Mouse (Mus musculus) cerebellum, adult 18-20 months (tissue): ENCODE results near the gene Rrbp1.

Experiments used
- DNase-seq, 2 experiments: peaks; one replicate each; pipeline ENCODE4 v3.0.0; 2021

Gene Rrbp1

DNA sequence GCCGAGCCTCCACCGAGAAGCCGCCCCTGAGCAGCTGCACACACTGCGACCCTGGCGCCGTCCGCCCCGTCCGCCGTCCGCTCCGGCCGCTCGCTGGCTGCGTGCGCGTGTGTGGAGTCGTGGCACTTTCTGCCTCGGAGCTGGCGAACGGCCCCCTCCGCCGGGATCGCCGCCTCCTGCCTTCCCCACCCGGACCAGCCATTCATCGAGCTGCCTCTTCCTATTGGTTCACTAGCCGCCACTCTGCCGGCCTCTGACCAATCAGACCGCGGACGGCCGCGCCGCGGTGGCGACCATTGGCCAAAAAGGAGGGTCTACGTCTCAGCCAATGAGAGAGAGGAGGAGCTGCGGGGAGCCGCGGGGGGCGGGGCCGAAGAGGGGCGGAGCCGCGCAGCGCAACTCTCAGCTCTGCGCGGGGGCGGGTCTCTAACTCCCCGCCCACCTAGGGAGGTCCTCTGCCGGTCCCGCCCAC is at the start of gene Rrbp1:
Rrbp1 (minus strand) TSS at position 184 of the 472 bp plus-strand sequence.
- DNase-seq: peak; percentile 98

DNA sequence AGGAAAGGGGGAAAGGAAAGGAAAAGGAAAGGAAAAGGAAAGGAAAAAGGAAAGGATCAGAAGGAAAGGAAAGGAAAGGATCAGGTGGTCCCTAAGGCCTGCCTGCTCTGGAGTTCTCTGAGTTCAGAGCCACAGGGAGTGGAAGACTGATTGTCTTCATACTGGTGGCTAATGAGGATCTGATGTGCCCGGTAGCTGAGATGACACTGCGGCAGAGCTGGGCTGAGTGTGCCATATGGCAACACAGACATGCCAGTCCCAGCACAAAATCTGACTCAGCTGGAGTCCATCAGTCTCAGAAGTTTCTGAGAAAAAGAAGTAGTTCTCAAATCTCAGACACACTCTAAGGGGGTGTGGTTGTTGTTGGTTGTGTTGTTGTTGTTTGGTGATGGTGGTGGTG is 46.7 kb upstream of the Rrbp1 start:
- no peak for DNase-seq

DNA sequence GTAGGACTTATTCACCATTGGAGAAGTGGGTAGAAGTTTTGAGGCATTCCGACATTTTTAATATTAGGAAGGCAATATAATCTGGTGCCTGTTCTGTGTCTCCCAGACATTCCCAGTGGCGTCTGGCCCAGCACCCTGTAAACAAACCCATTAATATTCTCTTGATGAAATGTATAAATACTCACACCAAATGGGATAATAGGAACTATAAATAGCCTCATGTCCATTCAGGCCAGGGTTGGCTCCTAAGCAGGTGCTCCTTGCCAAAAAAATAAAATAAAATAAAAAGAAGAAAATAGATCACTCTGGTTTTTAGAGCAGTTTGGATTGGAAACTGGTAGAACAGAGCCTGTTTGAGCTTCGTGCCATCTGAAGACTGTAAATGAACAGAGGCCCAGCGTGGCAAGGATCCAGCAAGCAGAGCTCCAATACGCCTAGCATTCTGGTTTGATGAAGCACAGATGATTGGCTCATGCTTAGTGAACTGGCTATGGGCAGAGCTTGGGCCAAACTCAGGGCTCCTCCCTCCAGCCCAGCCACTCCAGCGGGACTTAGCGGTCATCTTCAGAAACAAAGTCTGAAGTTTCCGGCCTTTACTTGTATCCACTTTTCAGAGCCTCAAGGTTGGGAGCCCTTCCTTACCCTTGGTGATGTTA is 41.5 kb upstream of the Rrbp1 start:
- DNase-seq: peak; percentile 31 to 46

DNA sequence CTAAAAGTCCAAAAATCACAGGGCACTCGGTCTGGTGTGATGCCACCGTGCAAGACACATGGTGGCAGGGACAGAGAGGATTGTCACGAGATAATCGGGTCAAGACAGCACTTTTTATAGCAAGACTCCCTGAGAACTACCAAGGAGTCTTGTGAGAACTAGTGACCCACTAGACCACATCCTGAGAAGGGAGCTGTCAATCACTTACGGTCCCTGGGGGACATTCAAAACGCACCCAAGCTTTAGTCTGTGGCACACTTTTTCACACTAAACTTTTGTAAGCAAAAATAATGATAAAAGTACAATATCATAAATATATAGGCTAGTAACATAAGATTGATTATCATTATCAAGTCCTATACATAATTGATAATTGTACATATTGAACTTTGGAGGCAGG is 39.8 kb upstream of the Rrbp1 start:
- DNase-seq: no peak

DNA sequence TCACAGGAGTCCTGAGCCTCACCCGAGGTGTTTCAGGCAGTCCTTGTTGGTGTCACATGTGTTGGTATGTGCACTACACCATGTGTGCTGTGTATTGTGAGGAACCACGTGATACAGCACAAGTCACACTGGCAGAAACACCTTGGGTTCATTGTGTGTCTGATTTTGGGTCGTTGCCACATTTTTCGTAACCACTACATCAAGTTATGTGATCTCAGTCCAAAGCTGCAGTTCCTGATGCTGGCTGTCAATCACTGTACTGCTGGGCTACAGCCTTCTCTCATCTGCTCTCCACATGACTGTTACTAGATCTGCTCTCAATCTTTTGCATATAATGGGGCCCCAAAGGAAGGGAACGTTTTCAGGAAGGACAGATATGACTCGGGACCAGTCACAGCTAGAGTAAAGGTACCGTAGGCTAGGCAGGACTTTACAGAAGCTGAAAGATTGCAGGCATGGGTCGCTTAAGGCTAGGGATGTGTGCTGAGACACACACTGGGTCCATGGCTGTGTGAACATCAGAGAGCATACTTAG is 39.1 kb upstream of the Rrbp1 start:
- DNase-seq: no peak

DNA sequence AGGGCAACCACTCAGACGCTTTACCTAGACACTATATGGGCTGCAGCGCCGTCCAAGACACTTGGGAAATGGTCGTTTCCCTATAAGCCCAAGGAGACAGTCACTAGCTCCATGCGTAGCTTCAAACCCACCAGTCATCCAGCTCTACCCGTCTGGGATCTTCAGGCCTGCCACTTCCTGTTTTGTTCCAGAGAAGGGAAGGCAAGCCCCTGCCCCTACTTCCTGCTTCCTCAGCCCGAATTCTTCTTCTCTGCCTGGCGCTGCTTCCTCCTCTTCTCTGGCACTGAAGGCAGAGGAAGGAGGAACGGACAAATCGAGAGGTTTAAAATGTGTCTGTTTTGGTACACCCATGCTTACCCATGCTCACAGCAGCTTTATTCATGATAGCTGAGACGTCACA is 35.9 kb upstream of the Rrbp1 start:
- no peak for DNase-seq

DNA sequence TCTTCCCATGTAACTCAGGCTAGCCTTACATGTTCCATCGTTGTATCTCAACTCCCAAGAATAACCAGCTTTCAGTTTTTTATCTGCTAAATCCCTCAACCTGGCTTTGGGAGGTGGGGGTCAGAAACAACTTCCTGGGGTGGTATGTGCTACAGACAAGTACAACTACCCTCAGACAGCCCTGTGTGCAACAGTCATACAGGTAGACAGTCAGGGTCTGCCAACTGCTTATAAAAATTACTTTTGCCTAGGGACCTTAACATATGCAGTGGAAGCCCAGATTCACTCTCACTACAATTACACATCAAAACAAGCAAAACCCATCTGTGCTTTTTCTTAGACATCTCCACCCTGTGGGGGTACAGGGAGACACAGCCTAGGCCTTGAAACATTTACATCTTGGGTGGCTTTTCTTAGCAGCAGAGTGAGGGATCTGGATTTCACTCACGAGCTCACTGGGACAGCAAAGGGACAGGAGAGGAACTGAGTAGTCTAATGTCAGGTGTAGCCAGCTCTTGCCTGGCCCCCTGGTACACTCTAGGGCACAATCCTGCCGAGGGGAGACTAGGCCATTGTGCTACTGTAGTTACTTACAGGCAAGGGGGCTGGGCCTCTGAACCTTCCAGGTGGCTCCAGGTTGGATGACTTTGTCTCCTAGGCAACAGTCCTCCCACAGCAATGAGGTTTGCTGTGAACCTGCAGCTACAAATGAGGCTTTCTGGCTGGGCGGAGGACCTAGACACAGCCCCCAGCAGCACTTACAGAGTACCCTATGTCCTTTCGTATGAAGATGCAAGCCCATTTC is 34.9 kb upstream of the Rrbp1 start:
- DNase-seq: no peak

DNA sequence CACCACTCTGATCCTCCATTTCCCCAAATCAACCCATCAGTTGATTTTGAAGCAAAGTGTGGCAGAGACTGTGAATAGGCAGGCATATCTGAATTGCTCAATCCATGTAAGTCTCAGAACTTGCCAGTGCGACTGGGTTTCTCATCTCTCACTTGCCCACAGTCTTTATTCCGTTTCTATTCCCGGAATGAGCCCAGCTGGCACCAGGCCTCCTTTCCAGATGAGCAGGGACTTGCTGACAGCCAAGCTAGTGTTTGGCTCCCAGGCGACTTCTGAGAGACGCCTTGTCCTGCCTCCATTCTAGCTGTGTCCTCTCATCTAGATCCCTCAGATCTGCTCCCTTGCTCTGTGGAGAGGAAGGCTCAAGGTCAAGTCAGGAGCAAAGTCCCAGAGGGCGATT is 33.7 kb upstream of the Rrbp1 start:
- DNase-seq: peak in 1 of 2 experiments; percentile 5

DNA sequence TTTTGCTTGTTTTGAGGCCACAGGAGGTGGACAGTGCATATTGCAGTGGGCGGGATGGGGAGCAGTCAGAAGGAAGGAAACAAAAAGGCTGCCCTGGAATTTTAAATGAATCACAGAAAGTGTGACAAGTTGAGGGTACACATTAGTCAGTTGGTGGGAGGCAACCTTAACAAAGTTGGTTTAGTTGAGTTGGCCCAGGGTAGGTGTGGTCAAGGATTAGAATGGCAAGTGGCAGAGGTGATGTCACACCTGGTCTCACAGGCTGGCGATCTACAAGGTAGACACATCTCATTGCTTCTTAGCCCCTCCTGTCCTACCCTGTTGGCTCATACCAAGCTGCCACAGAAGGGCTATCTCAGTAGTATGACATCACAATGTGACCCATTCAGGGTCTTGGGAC is 21.6 kb upstream of the Rrbp1 start, which contains the start of gene Banf2:
Banf2 (plus strand) TSS at position 396 of the 400 bp plus-strand sequence.
- DNase-seq: no peak

DNA sequence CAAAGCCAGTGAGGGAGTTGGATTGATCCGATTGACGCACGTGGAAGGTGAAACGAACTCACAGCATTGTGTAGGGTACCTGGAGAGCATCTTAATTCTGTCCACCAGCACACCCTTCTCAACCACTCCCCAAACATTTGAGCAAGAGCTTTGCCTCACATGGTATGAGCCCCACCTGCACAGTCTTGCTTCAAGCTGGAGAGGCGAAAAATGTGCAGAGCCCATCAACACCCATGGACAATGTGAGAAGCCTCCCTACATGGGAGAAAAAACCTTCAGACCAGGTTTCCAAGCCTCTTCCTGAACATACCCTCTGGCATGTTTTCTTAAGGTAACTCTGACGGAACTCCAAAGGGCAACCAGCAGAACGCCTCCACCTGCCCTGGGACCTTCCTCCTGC is 19.7 kb upstream of the Rrbp1 start:
- no peak for DNase-seq

DNA sequence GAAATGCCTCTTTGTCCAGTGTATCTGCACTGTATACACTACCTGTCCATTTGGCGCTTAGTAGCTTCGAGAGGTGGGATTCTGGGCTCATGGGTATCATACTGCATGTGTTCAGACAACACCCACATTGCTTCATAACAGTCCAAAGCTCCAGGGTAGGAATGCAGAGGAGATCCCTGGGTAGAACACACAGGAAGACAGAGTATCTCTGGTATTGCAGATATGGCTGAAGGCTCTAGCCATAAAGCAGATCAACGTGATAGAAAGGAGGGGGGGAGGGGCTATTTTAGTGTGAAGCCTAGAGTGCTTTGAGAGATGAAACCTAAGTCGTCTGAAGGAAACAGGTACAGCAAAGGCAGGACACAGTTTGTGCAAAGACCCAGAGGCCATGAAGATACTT is 15.4 kb upstream of the Rrbp1 start:
- DNase-seq: no peak

DNA sequence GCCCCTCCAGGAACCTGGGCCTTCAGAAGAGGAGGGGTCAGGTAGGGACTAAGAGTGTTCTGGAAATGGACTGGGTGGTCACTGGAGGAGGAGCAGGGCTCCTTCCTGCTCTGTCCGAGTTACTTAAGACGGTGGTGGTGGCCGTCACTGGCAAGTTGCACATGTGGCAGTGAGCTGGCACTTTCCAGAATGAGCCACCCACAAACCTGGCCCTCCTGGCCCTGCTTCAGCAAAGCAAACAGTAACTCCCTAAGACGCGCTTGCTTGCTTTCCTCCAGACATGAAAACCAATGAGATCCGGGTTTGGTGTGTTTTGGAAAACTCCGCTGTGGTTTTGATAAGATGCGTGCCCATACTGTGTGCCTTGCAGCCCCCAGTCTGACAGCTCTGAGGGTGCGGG is 14.3 kb upstream of the Rrbp1 start:
- DNase-seq: no peak

DNA sequence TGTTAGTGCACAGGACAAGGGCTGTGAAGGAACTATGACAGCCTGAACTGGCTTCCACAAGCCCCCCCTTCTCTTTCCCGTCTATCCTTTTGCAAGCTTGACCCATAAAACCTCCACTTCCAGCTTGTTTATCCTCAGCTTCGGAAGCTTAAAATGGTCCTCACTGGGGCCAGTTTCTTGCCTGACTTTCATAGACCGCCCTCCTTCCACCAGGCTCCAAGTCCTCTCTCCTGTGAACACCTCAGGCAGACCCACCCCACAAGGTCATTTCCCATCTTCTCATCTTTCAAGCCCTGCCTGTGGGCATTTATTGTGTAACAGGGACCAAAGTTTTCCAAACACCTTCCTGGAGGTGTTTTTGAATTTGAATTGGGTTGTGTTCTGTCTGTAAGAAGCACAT is 11.4 kb upstream of the Rrbp1 start:
- no peak for DNase-seq

DNA sequence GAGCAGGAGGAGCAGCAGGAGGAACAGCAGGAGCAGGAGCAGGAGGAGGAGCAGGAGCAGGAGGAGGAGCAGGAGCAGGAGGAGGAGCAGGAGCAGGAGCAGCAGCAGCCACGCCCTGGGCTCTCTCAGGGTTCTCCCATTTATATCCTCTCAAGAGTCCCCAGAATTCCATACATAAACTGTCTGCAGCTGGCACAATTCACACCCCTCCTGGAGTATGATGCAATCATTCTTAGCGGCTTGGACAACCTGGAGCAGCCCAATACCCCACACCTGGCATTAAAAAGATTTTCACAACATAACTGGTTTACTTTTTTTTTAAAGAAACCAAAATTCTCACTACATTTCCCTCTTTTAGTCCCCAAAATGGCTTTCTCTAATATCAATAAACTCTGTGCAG is 8.9 kb upstream of the Rrbp1 start:
- no peak for DNase-seq

DNA sequence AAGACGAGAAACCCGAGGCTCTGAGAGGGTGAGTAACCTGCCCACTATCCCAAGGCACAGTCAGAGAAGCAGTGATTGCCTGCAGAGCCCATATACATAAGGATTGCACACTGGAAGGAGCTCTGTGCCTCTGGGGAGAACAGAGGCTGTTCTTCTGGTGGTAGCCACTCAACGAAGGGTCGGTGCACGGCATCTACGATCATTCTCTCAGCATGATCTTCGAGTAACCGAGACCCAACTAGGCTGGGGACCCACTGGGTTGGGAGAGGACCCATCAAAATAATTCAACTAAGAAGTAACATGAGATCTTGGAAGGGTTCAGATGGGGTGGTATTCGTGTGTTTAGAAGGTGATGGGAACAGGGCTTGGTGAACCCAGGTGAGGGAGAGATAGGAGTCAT is 4.8 kb upstream of the Rrbp1 start:
- no peak for DNase-seq

DNA sequence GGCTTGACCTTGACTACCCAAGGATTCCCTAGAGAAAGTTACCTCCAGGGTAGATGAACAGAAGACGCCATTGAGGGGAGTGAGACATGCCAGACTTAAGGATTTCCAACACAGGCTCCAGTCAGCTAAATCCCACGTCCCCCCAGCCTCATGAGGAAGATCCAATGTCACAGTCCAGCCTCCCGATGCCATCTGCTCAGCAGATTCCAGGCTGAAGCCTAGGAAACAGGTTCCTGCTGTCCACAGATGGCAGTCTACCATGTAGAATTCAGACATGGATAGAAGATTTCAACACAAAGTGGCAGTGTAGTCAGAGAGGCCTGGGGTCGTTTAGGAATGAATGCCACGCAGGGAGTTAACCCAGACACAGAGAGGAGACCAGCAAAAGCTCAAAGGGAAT is 3.4 kb upstream of the Rrbp1 start:
- no peak for DNase-seq

DNA sequence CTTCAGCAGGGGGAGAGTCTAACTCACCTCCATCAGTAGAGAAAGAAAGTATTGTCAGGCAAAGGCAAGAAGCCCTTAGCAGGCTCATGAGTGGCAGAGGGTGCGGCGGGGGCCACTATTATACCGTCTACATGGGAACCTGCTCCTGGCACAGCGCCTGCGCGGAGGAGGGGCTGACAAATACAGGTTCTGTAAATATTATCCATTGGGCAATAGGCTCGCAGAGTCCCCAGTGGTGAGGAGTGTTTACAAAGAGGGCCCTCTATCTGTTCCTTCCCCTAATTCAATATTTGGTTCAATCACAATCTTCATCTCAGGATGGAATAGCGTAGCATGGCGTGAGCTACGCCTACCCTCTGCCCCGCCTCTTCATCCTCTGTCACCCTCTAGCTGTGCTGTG is 3.0 kb upstream of the Rrbp1 start:
- peak in 1 of 2 experiments; percentile 16 for DNase-seq

DNA sequence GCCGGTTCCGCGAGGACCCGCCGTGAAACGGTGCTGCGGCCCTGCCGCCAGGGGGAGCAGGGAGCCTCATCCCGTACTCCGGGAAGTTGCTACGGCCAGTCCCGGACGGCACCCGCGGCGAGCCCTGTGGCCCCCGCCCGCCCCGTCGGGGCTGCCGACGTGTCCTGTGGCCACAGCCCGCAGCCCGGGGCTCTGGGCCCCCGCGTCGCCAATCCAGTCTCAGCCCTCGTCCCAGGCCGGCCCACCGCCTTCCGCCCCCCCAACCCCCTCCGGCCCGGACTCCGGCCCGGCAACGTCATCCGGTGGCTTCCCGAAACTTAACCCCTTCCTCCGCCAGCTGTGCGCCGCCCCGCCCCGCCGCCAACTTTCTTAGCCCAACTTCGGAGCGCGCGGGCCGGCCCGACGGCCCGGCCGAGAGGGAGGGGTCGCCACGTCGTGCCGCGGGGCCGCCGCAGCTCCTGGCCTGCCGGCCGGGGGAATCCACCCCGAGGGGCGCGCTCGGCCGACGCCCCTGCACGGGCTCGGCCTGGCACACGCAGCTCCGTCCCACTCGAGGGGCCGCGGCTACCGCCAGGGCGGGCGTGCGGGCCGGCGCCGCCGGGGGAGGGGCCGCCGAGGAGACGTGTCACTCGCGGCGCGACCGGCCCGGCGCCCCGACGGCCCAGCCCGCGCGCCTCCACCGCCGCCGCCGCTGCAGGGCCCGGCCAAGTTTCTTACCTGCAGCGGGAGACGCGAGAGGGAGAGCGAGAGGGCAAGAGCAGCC is 600 bp downstream of the Rrbp1 start:
- peak; percentile 68 to 72 for DNase-seq

DNA sequence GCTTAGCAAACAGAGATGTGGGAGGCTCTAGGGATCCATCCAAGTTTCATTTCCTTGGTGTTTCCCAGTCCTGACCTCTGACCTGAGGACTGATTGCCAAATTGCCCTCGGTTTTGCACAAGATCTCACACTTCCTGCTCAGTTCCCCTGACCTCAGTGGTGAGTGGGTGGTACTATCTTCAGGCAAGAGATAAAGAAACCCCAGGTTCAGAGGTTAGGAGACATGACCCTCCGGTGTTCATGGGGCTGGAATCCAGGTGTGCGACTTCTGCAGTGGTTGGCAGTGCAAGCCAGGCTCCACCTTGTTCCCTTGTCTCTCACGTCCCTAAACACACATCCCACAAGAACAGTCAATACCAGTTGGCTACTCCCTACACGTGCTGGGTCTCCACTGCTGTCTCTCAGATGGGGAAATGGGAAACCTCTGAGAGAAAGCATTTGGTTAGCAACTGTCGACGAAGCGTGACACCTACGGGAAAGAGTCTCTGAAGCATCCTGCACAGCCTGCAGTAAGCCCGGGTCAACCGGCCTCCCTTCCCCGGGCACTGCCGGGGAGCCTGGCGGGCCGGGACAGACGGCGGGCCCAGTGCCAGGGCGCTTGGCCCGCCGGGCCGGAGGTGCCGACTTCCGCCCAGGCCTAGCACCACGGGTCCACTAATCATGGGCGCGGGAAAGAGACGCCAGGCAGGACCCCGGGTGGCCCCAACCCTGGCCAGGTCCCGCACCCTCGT is 1.3 kb downstream of the Rrbp1 start:
- peak in 1 of 2 experiments; percentile 11 for DNase-seq

DNA sequence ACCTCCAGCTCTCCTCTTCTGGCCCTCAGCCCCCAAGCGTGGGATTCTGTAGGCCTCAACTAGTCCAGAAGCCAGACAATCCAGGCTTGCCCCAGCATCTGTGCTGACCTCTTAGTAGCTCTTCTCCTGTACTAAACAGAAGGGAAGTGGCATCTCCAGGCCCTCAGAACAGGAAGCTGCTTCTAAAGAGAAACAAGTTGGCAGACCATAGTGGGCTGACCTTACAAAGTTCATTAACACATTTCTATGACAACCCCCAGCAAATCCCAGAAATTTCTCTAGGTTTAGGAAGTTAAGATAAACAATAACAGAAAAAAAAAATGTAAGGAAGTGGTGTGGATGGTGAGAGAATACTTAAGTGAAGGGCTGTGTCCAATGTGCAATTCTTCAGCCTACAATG is 2.0 kb downstream of the Rrbp1 start:
- no peak for DNase-seq

DNA sequence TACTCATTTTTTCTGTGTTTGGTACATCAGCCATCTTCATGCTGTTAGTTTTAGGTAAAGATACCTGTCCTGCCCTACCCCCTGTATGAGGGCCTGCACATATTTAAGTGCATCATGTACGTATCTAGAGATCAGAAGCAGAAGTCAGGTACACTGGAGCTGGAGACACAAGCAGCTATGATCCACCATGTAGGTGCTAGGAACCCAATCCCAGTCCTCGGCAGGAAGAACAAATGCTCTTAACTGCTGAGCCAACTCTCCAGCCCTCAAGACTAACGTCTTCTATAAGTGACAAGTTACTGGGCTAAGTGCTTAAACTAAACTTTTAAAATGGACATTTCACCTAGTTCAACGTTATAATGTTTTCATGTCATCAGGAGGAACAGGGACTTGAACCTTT is 3.9 kb downstream of the Rrbp1 start:
- no peak for DNase-seq

DNA sequence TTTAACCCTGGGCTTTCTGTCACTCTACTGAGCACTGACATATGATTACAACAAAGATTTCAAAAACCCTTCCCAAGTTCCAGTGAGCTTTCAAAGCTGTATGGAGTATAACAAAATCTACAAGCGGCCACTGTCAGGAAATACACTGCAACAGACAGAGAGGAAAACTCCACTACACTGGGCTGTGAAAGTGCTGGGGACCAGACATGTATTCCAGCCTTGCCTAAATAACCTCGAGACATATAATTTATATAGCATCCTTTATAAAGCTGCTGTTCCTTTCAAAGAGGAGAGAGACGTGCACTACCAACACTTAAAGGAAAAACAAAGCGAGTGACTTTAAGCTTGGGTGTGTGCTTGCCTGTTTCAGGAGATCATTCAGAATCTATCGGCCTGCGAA is 4.4 kb downstream of the Rrbp1 start:
- no peak for DNase-seq
